Mouse (Mus musculus) induced T-regulatory cell, adult 2 months (primary cell): Measurements from ENCODE around the gene Olfr653.

Experiments used
- DNase-seq: peaks from one replicate; pipeline ENCODE4 v3.0.0-alpha.2; 2012; ENCODE audit warnings: low read depth

Olfr653 gene

GRCm38 (mm10) chr7:104577014-104577413 lies at the start of gene Olfr653:
Gene Olfr653 (plus strand): TSS chr7:104577314.
- no peak for DNase-seq

GRCm38 (mm10) chr7:104549833-104550232 lies 27.3 kb upstream of the Olfr653 start, which contains the start of gene Olfr651:
Gene Olfr651 (plus strand): TSS chr7:104550133.
- no peak for DNase-seq

GRCm38 (mm10) chr7:104552700-104553099 lies 24.4 kb upstream of the Olfr653 start:
- no peak for DNase-seq

GRCm38 (mm10) chr7:104560601-104561000 lies 16.5 kb upstream of the Olfr653 start, which contains the start of gene Olfr652:
Gene Olfr652 (plus strand): TSS chr7:104560901.
- no peak for DNase-seq

- no peak for DNase-seq
Measured at GRCm38 (mm10) chr7:104580846-104581245, 3.7 kb downstream of the Olfr653 start.

GRCm38 (mm10) chr7:104581429-104581828 lies 4.3 kb downstream of the Olfr653 start:
- DNase-seq = no peak

GRCm38 (mm10) chr7:104586725-104587124 lies 9.6 kb downstream of the Olfr653 start, which contains the start of gene Olfr654:
Gene Olfr654 (plus strand): TSS chr7:104587025.
- DNase-seq = no peak

- DNase-seq = no peak
Measured at GRCm38 (mm10) chr7:104588274-104588673, 11.2 kb downstream of the Olfr653 start.

- no peak for DNase-seq
Measured at GRCm38 (mm10) chr7:104601679-104602078, 24.6 kb downstream of the Olfr653 start, which contains the start of gene Olfr655. Gene Olfr655 (minus strand): TSS chr7:104601779.

GRCm38 (mm10) chr7:104603173-104603572 lies 26.1 kb downstream of the Olfr653 start:
- peak; percentile 80 for DNase-seq

- DNase-seq = no peak
Measured at GRCm38 (mm10) chr7:104604727-104605126, 27.6 kb downstream of the Olfr653 start.

GRCm38 (mm10) chr7:104613655-104614054 lies 36.5 kb downstream of the Olfr653 start, which contains the start of gene Olfr656:
Gene Olfr656 (plus strand): TSS chr7:104613955.
- no peak for DNase-seq

- DNase-seq = no peak
Measured at GRCm38 (mm10) chr7:104624494-104624893, 47.4 kb downstream of the Olfr653 start, which contains the start of gene Olfr657. Gene Olfr657 (plus strand): TSS chr7:104624794.
